Mouse (Mus musculus) yolk sac, embryonic 10.5 days (tissue): Measurements from ENCODE around the gene Ap1s3.

Source experiments
- DNase-seq: peaks from one replicate; pipeline ENCODE4 v3.0.0-alpha.2; 2017; ENCODE audit warnings: low spot score

The Ap1s3 gene

DNA sequence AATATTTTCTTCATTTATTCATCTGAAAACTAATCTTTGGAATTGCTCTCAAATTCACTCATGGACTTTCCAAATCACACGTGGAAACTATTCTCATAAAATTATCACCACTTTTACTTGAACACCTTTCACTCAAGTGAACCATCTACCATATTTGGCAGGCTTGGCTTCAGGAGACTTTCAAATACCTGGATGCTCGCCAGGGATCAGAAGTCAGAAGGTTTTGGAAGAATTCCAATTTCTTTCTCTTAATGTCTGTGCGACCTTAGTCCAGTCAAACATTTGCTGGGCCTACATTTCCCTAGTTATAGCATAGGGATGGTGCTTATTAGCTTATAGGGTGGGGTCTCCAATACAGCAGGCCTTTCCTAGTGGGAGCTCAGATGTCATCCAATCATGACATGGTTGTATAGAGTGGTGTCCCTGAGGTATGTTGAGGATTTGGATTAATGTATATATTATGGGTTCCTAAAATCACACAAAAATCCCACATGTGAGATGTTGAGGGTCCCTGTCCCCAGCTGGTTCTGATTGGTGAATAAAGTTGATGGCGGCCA lies 79.0 kb downstream of the Ap1s3 start:
- no peak for DNase-seq

DNA sequence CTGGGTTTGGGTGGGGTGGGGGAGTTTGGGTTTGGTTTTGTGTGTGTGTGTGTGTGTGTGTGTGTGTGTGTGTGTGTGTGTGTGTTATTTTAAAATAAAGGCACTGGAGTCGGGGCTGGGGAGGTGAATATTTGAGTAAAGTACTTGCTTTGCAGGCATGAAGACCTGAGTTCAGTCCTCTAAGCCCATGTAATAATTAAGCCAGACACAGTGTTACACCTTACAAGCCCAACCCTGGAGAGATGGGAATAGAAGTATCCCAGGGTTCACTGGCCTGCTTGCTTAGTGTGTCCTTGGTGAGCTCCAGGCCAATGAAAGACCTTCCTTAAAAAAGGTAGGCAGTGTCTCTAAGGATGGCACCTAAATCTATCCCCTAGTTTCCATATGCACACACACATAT lies 80.7 kb downstream of the Ap1s3 start:
- no peak for DNase-seq

DNA sequence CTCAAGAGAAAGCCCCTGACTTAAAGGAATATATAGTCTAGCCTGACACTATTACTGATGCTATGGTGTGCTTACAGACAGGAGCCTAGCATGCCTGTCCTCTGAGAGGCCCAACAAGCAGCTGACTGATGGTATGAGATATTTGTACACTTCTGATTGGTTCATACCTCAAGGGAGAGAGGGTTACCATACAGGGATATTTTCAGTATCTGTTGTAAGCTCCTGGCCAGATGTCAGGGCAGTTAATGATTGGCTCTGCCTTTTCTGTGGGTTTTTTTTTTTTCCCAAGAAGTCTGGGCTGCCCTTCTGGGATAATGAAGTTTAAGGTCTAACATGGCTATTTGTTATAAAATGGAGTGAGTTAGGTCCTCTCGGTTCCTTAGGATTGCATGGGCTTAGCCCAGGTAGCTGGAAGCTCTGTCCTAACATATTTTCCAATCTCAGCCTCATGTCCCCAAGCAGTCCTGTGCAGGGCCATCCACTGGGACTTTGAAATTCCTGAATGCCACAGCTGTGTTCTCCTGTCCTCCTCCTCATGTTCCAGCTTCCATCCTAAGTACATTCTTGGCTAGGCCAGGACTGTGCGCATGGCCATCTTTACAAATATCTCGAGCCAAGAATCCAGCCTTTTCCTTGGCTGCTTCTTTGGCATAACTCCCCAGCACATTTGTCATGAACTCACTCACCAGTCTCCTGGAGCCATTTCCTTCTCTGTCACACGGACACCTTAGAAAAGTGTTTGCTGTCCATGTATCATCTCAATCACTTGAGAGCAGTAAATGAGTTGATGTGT lies 81.6 kb downstream of the Ap1s3 start:
- DNase-seq, result no peak

DNA sequence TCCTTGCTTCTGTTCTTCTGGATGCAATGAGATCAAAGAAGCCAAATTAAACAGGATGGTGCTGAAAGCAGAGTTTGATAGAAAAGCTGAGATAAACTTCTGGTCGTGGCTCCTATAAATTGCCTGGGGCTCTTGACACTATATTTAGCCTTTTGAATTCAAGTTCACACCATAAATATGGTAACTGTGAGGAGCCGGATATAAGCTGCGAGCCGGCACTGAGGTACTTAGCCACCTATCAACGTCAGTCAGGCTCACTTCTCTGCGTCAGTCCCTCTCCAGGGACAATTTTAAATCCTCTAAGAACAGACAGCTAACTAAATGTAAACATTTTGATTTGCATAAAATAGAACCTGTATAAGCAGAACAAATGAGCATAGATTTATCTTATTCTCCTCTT lies 82.3 kb downstream of the Ap1s3 start:
- no peak for DNase-seq

DNA sequence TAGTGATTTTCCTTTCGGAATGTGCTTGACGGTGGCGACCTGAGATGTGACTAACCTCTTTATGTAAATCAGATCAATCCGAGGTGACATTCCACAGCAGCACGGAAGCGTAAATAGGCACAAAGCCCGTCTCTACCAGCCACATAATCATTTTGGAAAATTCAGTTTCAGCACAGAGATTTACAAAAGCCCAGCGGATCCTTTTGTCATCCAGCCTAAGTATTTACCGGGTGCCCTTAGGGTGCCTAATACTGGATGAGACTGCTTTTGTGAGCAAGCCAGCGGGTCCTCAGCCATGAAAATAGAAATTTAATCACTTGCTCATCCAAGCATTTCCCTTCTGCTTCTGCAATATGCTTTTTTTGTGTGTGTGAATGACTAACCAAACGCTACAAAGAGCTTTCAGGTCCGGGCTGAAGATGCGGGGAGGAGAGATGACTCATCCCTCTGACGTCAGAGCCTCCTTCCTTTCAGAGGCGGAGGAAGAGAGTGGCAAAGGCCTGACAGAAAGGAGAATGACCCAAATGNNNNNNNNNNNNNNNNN lies 90.6 kb downstream of the Ap1s3 start:
- peak; percentile 18 for DNase-seq

DNA sequence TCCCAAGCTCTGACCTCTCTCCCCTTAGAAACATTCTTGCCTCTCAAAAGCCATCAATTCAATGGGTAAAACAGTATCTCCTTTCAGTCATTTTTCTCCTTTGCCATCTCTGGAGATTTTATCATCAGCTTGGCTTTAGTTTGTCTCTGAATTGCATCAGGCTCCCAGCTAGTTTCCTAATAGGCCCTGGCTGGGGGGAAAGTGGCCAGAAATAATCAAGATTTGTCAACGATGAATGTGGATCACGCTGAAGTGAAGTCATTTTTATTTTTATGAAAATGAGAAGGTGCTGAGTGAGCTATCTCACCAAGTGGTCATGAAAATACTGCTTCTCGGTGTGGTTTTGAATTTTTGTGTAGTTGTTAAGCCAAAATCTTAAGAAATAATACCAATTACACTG lies 94.4 kb downstream of the Ap1s3 start:
- no peak for DNase-seq

DNA sequence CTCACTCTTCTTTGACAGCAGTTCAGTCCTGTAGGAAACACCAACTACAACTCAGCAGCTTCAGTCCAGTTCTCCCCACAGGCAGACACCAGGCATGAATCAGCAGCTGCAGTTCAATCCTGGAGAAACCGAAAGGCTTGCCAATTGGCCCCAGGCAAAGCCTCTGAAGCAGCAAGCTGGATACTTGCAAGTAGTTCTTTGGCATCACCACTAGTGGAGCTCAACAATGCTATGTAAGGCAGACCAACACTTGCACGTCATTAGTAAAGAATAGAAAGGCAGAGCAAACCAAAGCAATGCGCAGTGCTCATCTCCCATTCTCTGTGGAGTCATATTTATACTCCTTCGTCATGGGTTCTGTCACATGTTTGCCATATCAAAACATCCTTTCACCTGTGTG lies 99.9 kb downstream of the Ap1s3 start:
- no peak for DNase-seq

DNA sequence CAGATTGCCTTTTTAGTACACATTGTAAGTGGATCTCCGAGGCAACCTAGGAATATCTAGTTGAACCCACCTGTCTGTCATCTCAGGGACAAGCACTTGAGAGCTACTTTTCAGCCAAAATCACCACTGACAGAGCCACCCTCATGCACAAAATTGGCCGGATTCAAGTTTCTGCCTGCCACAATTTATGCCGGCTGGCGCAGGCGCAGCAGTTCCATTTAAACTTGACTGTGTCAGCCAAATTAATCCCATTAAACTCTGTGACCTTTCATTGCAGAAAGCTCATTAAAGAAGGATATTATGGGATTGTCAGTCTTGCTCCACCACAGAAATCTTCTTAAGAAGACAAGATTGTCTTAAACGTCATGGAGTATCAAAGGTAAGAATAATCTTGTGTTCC lies 100.6 kb downstream of the Ap1s3 start:
- no peak for DNase-seq

DNA sequence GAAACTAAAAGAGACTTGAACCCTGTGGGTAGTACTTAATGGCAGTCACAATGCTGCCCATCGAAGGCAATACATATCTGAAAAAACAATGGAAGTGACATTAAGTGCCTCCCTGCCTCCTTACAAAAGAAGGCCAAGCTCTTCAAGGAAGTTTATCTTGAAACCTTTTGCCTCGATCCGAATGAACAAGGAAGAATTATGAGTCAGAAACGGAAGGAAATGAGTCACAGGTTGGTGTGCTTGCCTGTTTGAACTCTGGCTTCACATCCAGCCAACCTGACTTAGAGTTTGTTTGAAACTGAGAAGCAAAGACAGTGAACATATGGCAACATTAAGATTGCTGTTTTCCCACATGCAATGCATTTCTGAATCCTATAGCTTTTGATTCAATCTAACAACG lies 110.6 kb downstream of the Ap1s3 start:
- DNase-seq, result no peak
